Mouse (Mus musculus) lung, adult 2 months (tissue): ENCODE measurements around the gene Il2rg. TPM values are rescaled to one million over a fixed set of nuclear protein-coding genes. Genes with fewer than 3 reads are reported as not detected.

Experiments used
- DNase-seq: peaks from one replicate; pipeline ENCODE4 v3.0.0; 2022
- H3K4me1 ChIP-seq: fragments of 200-500 bp; 2 replicates; pipeline ENCODE4 v1.6.1; 2011; ENCODE audit warnings: low read length; ENCODE audit not compliant: control insufficient read depth, insufficient read depth
- H3K4me3 ChIP-seq: fragments of 200-500 bp; replicated peaks from 2 replicates; pipeline ENCODE3; 2011; ENCODE audit warnings: low read depth, mild to moderate bottlenecking, control low read depth, low read length; ENCODE audit errors: extremely low read depth
- CTCF ChIP-seq: fragments of 200-500 bp; IDR thresholded peaks from 2 replicates; pipeline ENCODE4 v1.5.1; 2011; ENCODE audit warnings: mild to moderate bottlenecking, low read length, control low read depth; ENCODE audit not compliant: insufficient read depth
- POLR2A ChIP-seq: fragments of 200-500 bp; IDR thresholded peaks from 2 replicates; pipeline ENCODE4 v1.6.1; 2011; ENCODE audit warnings: low read depth, mild to moderate bottlenecking, control low read depth, low read length, borderline replicate concordance; ENCODE audit errors: extremely low read depth
- WGBS: fragments of 180-500 bp; shearing (Covaris S2); methylation state at CpG from one replicate; pipeline ENCODE4 v1.1.7; 2018; 5-methylcytosine and 5-hydroxymethylcytosine counted together
- polyA plus RNA-seq: library from polyadenylated mRNA; depleted of rRNA; stranded (reverse); fragments of >200 nt; gene quantifications from 2 replicates; pipeline ENCODE4 v1.2.3, GENCODE M21; 2012; rRNA removed

The Il2rg gene
- 38.0 and 60.3 TPM in 2 replicates for polyA plus RNA-seq

DNA sequence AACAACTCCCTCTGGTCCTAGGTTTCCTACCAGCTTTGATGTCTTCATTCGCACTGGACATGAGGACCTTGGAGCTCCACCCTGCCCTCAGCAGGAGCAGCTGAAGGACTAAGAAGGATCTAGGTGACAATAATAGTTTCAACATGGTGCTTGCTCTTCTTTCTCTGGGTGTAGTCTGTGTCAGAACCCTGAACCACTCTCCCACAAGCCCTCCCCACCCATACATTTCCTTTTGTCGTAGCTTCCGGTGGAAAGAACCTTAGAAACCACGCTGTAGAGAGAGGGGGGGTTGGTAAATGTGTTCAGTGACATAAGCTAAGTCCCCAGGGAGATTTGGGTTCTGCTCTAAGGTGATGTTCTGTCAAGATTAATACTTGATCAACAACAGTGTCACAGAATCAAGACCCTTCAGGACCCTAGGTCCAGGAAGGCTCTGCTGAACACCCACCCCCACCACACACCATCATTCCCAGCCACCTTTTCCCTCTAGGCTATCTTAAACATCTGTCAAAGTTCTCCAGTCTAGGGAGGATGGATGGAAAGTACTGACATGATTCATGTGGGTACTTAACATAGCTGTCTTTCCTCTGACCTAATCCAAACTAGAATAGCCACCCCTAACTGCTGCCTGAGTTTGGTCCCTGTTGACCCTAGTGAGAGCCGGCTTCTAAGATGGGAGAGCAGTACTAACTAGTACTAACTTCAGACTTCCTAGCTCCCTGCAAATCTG is at the start of gene Il2rg:
Gene Il2rg, minus strand, starts transcription at position 231 of the 730 bp plus-strand sequence.
- TF ChIP-seq POLR2A = no peak
- no peak for TF ChIP-seq CTCF
- Histone ChIP-seq H3K4me1 (no peaks in the 10 kb centered on the region; the same call in 1 of the 2 replicates), H3K4me3 (peak within 1 kb of the TSS; percentile 66)
- 46% methylated on average over 5 of the region's 5 CpGs for WGBS
- no peak for DNase-seq

- DNase-seq = no peak
- WGBS = 57% methylated on average over 6 of the region's 6 CpGs
Measured at GRCm38 (mm10) chrX:101313625-101314359, 45.7 kb upstream of the Il2rg start.

DNA sequence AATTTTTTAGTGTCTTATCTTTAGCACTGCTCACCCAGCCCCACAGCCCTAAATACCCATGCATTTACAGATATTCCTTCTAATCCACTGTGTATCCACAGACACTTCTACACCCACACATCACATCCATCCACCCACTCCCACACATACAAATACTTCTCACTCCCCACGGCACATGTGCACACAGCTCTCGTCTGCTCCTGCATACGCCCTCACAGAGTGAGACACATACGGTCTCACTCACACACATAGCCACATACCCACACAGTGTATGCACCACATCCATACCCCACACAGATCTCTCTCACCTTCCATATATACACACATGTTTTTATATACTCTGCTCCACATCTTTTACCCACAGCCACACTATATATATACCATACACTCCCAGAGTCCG is 41.2 kb upstream of the Il2rg start:
- H3K4me1 ChIP-seq = no peaks in the 10 kb centered on the region
- no peak for TF ChIP-seq POLR2A
- TF ChIP-seq CTCF = no peak
- 87% methylated on average over 5 of the region's 5 CpGs for WGBS
- H3K4me3 ChIP-seq = no peak overlapping the region
- DNase-seq = no peak

More at GRCm38 (mm10) chrX:101313625-101314359, 45.7 kb upstream of the Il2rg start:
- TF ChIP-seq CTCF = no peak
- no peak for TF ChIP-seq POLR2A
- Histone ChIP-seq H3K4me3 (no peak overlapping the region), H3K4me1 (no peaks in the 10 kb centered on the region)

GRCm38 (mm10) chrX:101304646-101305045 is 36.6 kb upstream of the Il2rg start:
- Histone ChIP-seq H3K4me1 (no peaks in the 10 kb centered on the region), H3K4me3 (no peak overlapping the region)
- TF ChIP-seq CTCF (no peak), POLR2A (no peak)
- DNase-seq = no peak
- WGBS = 56% methylated on average over 2 of the region's 2 CpGs

GRCm38 (mm10) chrX:101301654-101302053 is 33.6 kb upstream of the Il2rg start:
- no peak for DNase-seq
- TF ChIP-seq POLR2A (no peak), CTCF (no peak)
- no peaks in the 10 kb centered on the region for H3K4me1 ChIP-seq
- WGBS = 84% methylated on average over 9 of the region's 9 CpGs
- H3K4me3 ChIP-seq = no peak overlapping the region

GRCm38 (mm10) chrX:101300427-101301030 is 32.5 kb upstream of the Il2rg start:
- no peak overlapping the region for H3K4me3 ChIP-seq
- DNase-seq = no peak
- 51% methylated on average over 13 of the region's 13 CpGs for WGBS
- TF ChIP-seq POLR2A (no peak), CTCF (no peak)
- no peaks in the 10 kb centered on the region for H3K4me1 ChIP-seq

GRCm38 (mm10) chrX:101299473-101300426 is 31.7 kb upstream of the Il2rg start:
- no peak overlapping the region for H3K4me3 ChIP-seq
- TF ChIP-seq POLR2A (no peak), CTCF (no peak)
- WGBS = 40% methylated on average over 12 of the region's 13 CpGs
- H3K4me1 ChIP-seq = no peaks in the 10 kb centered on the region
- DNase-seq = no peak

DNA sequence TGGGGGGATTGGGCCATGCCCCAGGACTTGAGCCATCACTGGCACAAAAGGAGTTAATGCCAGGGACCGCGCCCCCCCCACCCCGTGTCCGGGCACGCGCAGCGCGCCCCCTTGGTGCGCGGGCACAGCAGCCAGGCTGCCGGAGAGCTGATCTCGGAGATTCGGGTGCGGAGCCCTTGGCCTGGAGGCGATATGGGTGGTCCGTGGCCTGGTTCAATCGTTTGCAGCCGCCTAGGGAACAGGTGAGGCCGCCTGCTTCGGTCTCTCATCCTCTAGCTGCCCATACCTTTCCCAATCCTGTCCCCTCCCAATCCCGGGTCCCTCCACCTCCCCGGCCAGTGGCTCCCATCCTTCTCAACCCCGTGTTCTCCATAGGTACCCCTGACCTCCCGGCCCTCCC is 31.0 kb upstream of the Il2rg start, which contains the start of gene Nlgn3:
Gene Nlgn3, plus strand, starts transcription at position 114 of the 400 bp plus-strand sequence.
- TF ChIP-seq CTCF (no peak), POLR2A (no peak)
- no peaks in the 10 kb centered on the region for H3K4me1 ChIP-seq
- no peak within 1 kb of the TSS for H3K4me3 ChIP-seq
- 35% methylated on average over 24 of the region's 24 CpGs for WGBS
- DNase-seq = no peak
